Mouse (Mus musculus) kidney, adult 18-20 months (tissue): Measurements from ENCODE around the gene Cox4i1.
A peak's percentile ranks its signal among the peaks of the same experiment; 100 is the strongest.

Experiments used
- DNase-seq: peaks from one replicate; pipeline ENCODE4 v3.0.0; 2021

The Cox4i1 gene

GRCm38 (mm10) chr8:120667561-120668373 lies at the start of gene Cox4i1, which contains the start of gene Gm27021:
TSS of gene Cox4i1 (plus strand) at chr8:120668222.
TSS of gene Gm27021 (minus strand) at chr8:120668079.
- DNase-seq, result peak; percentile 92

- DNase-seq, result no peak
These were observed 48.5 kb upstream of the Cox4i1 start for GRCm38 (mm10) chr8:120619235-120620180.

GRCm38 (mm10) chr8:120620441-120620840 lies 47.6 kb upstream of the Cox4i1 start:
- DNase-seq, result no peak

GRCm38 (mm10) chr8:120622161-120622560 lies 45.9 kb upstream of the Cox4i1 start:
- no peak for DNase-seq

- DNase-seq, result no peak
These were observed 44.4 kb upstream of the Cox4i1 start for GRCm38 (mm10) chr8:120623608-120624007.

GRCm38 (mm10) chr8:120626461-120626860 lies 41.6 kb upstream of the Cox4i1 start:
- no peak for DNase-seq

GRCm38 (mm10) chr8:120627298-120627697 lies 40.7 kb upstream of the Cox4i1 start:
- no peak for DNase-seq

GRCm38 (mm10) chr8:120630031-120630430 lies 38.0 kb upstream of the Cox4i1 start:
- no peak for DNase-seq

GRCm38 (mm10) chr8:120630848-120631247 lies 37.2 kb upstream of the Cox4i1 start:
- no peak for DNase-seq

- DNase-seq, result no peak
These were observed 36.3 kb upstream of the Cox4i1 start for GRCm38 (mm10) chr8:120631441-120632375.

- no peak for DNase-seq
These were observed 34.9 kb upstream of the Cox4i1 start for GRCm38 (mm10) chr8:120632969-120633664.

- DNase-seq, result peak; percentile 18
These were observed 34.3 kb upstream of the Cox4i1 start for GRCm38 (mm10) chr8:120633665-120634271.

GRCm38 (mm10) chr8:120634329-120634839 lies 33.6 kb upstream of the Cox4i1 start:
- peak; percentile 80 for DNase-seq

GRCm38 (mm10) chr8:120641245-120641644 lies 26.8 kb upstream of the Cox4i1 start:
- no peak for DNase-seq

- DNase-seq, result no peak
These were observed 25.9 kb upstream of the Cox4i1 start for GRCm38 (mm10) chr8:120642031-120642662.

GRCm38 (mm10) chr8:120644663-120645062 lies 23.4 kb upstream of the Cox4i1 start:
- peak; percentile 35 for DNase-seq

- no peak for DNase-seq
These were observed 20.5 kb upstream of the Cox4i1 start, which contains the start of gene 1190005I06Rik for GRCm38 (mm10) chr8:120647532-120647931. TSS of gene 1190005I06Rik (minus strand) at chr8:120647632.

GRCm38 (mm10) chr8:120656322-120657052 lies 11.5 kb upstream of the Cox4i1 start:
- no peak for DNase-seq

GRCm38 (mm10) chr8:120657415-120657814 lies 10.6 kb upstream of the Cox4i1 start:
- no peak for DNase-seq

- DNase-seq, result no peak
These were observed 3.5 kb upstream of the Cox4i1 start for GRCm38 (mm10) chr8:120664566-120664965.
